ENCODE assay signal across 9 mouse cellular contexts in the genomic region with DNA sequence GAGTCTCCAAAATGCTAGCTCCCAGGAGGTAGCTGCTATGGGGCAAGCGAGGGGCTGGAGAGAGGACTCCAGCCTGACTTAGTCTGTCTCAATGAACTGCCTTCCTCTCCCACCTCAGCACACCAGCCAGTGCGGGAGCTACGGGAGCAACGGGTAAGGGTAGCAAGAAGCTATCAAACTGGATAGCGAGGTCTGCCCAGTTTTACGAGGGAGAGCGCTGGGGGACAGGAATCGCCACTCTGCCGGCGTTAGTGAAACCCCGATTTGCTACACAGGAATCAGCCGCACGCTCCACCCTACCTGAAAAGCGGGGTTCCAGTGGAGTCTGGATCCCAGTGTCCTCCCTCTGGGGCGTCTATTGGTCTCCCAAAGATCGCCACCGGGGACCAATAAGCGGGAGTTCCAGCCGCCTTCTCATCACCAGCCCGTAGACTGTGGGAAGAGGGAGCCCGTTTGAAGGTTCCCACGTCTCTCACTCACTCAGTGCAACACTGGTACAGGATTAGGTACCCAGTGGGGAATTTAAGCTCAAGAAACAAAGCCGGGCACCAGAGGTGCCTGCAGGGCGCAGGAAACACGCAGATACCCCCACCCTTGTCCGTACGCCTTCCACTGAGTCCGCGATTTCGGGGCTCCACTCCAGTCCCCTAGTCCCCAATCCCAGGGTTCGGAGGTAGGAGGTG. TPM values are rescaled to one million over a fixed set of nuclear protein-coding genes. Genes with fewer than 3 reads are reported as not detected.
DNase-seq lines count a peak whose midpoint lies in the region; ATAC-seq and TF ChIP-seq lines count a peak whose summit lies in the region.
"Had no signal": no experiment of that assay in that cellular context is flagged by ENCODE, and none has a peak within 500 bp of the region (broad histone marks: within the 10 kb centered on the region; RNA-seq: fewer than 3 reads in every experiment).

No protein-coding gene starts in this region.

- no peaks in the 10 kb centered on the region for H3K79me2 ChIP-seq in CH12.LX (replicated peaks; ENCODE audit: control insufficient read depth, extremely low read depth, insufficient read depth, poor library complexity, severe bottlenecking)

- TF ChIP-seq POLR2A in CH12.LX (IDR thresholded peaks at IDR 0.05; ENCODE audit: low read depth, low read length) = no peak

- peak overlapping the region in 1 of 3 experiments; percentile 44 for H3K4me3 ChIP-seq in CH12.LX (replicated peaks in 1 of 3; ENCODE audit: low read depth in 2 of 3, low read length in 2 of 3, poor library complexity in 1 of 3)
- H3K4me3 ChIP-seq in embryonic facial prominence, embryonic 14.5 days (ENCODE audit: low read depth, low read length) = peak overlapping the region; percentile 51
- peak overlapping the region; percentile 47 for H3K4me3 ChIP-seq in intestine, embryonic 15.5 days (replicated peaks)
- peak overlapping the region; percentile 49 for H3K4me3 ChIP-seq in neural tube, embryonic 12.5 days

- dilution Hi-C loops in CH12.LX (cut with MboI; ENCODE audit: extremely low pct_ligation_motif_present, extremely low pct_unique_long_range_greater_than_20kb, low sequenced_read_pairs) = no loop called here

- in situ Hi-C loops in CH12.LX (cut with MboI; ENCODE audit: low pct_ligation_motif_present, low pct_unique_long_range_greater_than_20kb, low sequenced_read_pairs) = no loop called here

- TF ChIP-seq EP300 in CH12.LX (IDR thresholded peaks at IDR 0.05; ENCODE audit: low read length) = no peak

- H3K9ac ChIP-seq in CH12.LX (ENCODE audit: insufficient read depth, low read depth) = no peak overlapping the region
- peak overlapping the region; percentile 58 for H3K9ac ChIP-seq in embryonic facial prominence, embryonic 14.5 days (ENCODE audit: low read depth, low read length)
- H3K9ac ChIP-seq in intestine, embryonic 15.5 days = peak overlapping the region; percentile 1; the same call in 1 of the 2 replicates
- peak overlapping the region; percentile 60 for H3K9ac ChIP-seq in neural tube, embryonic 12.5 days

- 1% methylated on average over 30 of the region's 31 CpGs for WGBS in embryonic facial prominence, embryonic 14.5 days
- under 1% methylated on average over 31 of the region's 31 CpGs for WGBS in intestine, embryonic 15.5 days
- under 1% methylated on average over 31 of the region's 31 CpGs for whole genome bisulfite sequencing in neural tube, embryonic 12.5 days

- peak overlapping the region; percentile 82 for H3K4me2 ChIP-seq in CH12.LX (ENCODE audit: insufficient read depth, low read depth, poor library complexity, severe bottlenecking)
- H3K4me2 ChIP-seq in embryonic facial prominence, embryonic 14.5 days (ENCODE audit: low read depth, low read length) = peak overlapping the region; percentile 96
- peak overlapping the region; percentile 97 for H3K4me2 ChIP-seq in intestine, embryonic 15.5 days (replicated peaks)
- H3K4me2 ChIP-seq in neural tube, embryonic 12.5 days (replicated peaks) = peak overlapping the region; percentile 98

- no peak for TF ChIP-seq CTCF in CH12.LX (conservative IDR thresholded peaks at IDR 0.05 in 1 of 2, IDR thresholded peaks at IDR 0.05 in 1 of 2; ENCODE audit: low read depth in 2 of 2, low read length in 2 of 2)

- peak; percentile 35; the same call in 1 of the 2 replicates for ATAC-seq in embryonic facial prominence, embryonic 14.5 days (ENCODE audit: low read depth)
- ATAC-seq in intestine, embryonic 15.5 days = peak; percentile 64
- ATAC-seq in neural tube, embryonic 12.5 days (ENCODE audit: low FRiP score, low read depth) = peak; percentile 56

- peak; percentile 19 to 27 for DNase-seq in cerebellum, postnatal 10 days
- DNase-seq in cerebellum, adult 11 months = no peak
- no peak for DNase-seq in CH12.LX (ENCODE audit: extremely low read depth)
- DNase-seq in embryonic facial prominence, embryonic 14.5 days (ENCODE audit: low spot score) = peak; percentile 10
- no peak for DNase-seq in layer of hippocampus, postnatal 36 days
- DNase-seq in frontal cortex, postnatal 25 days (ENCODE audit: low spot score in 2 of 2) = no peak

- no peak for TF ChIP-seq RAD21 in CH12.LX (IDR thresholded peaks at IDR 0.05; ENCODE audit: low read depth, low read length)

- H3K27ac ChIP-seq in CH12.LX (ENCODE audit: insufficient read depth, low read depth) = no peak overlapping the region
- H3K27ac ChIP-seq in embryonic facial prominence, embryonic 14.5 days (replicated peaks; ENCODE audit: low read depth, low read length) = no peak overlapping the region
- no peak overlapping the region for H3K27ac ChIP-seq in intestine, embryonic 15.5 days
- H3K27ac ChIP-seq in neural tube, embryonic 12.5 days = no peak overlapping the region

- no peaks in the 10 kb centered on the region for H3K9me3 ChIP-seq in CH12.LX (replicated peaks; ENCODE audit: low read length)
- H3K9me3 ChIP-seq in embryonic facial prominence, embryonic 14.5 days (ENCODE audit: control insufficient read depth, low read length) = no peaks in the 10 kb centered on the region
- H3K9me3 ChIP-seq in intestine, embryonic 15.5 days = no peaks in the 10 kb centered on the region
- no peaks in the 10 kb centered on the region for H3K9me3 ChIP-seq in neural tube, embryonic 12.5 days

- H3K27me3 ChIP-seq in CH12.LX (replicated peaks) = no peaks in the 10 kb centered on the region
- peaks cover 22% of the 10 kb centered on the region; the same call in 1 of the 2 replicates for H3K27me3 ChIP-seq in embryonic facial prominence, embryonic 14.5 days (replicated peaks; ENCODE audit: control insufficient read depth, insufficient read depth, low read length)
- H3K27me3 ChIP-seq in intestine, embryonic 15.5 days (replicated peaks) = peaks cover 15% of the 10 kb centered on the region
- peaks cover 17% of the 10 kb centered on the region; the same call in 1 of the 2 replicates for H3K27me3 ChIP-seq in neural tube, embryonic 12.5 days (replicated peaks)

- H3K36me3 ChIP-seq in CH12.LX (replicated peaks in 1 of 2; ENCODE audit: control insufficient read depth in 1 of 2, insufficient read depth in 1 of 2, low read length in 1 of 2) = no peaks in the 10 kb centered on the region
- no peaks in the 10 kb centered on the region for H3K36me3 ChIP-seq in embryonic facial prominence, embryonic 14.5 days (ENCODE audit: control insufficient read depth, insufficient read depth, low read length)
- no peaks in the 10 kb centered on the region for H3K36me3 ChIP-seq in intestine, embryonic 15.5 days
- no peaks in the 10 kb centered on the region for H3K36me3 ChIP-seq in neural tube, embryonic 12.5 days

- H3K4me1 ChIP-seq in CH12.LX (ENCODE audit: control insufficient read depth in 1 of 2, insufficient read depth in 2 of 2) = peaks cover 7 to 16% of the 10 kb centered on the region in 2 experiments
- H3K4me1 ChIP-seq in embryonic facial prominence, embryonic 14.5 days (ENCODE audit: control insufficient read depth, insufficient read depth, low read length) = 0 out of 2 replicates have a peak, but pooled peaks cover 4% of the 10 kb centered on the region
- H3K4me1 ChIP-seq in intestine, embryonic 15.5 days (replicated peaks) = peaks cover 7% of the 10 kb centered on the region; the same call in 1 of the 2 replicates
- H3K4me1 ChIP-seq in neural tube, embryonic 12.5 days = no peaks in the 10 kb centered on the region

TF ChIP-seq in CH12.LX, 34 proteins besides CTCF, POLR2A, EP300 and RAD21:
- TF ChIP-seq MXI1 (IDR thresholded peaks at IDR 0.05; ENCODE audit: low read depth, low read length) (no peak), ZKSCAN1 (IDR thresholded peaks at IDR 0.05; ENCODE audit: borderline replicate concordance, low read depth, low read length) (no peak), MAZ (IDR thresholded peaks at IDR 0.05; ENCODE audit: low read depth, low read length) (no peak), E2F4 (IDR thresholded peaks at IDR 0.05; ENCODE audit: insufficient replicate concordance, low read depth, low read length) (no peak), USF2 (conservative IDR thresholded peaks at IDR 0.05; ENCODE audit: low read depth, low read length) (no peak)

RNA-seq across cellular contexts. Expression of a gene that starts 0.6 kb away (rescaled TPM):
- 0.04 TPM in 1 of 2 replicates, not detected in the other for total RNA-seq in CH12.LX (2012; rRNA removed)
- total RNA-seq in CH12.LX (2014; rRNA removed) = not detected in 2 replicates
- polyA plus RNA-seq in CH12.LX (2012; ENCODE audit: insufficient read length, low read depth) = not detected in 2 replicates
- 1.3 and 2.7 TPM in 2 replicates for polyA plus RNA-seq in embryonic facial prominence, embryonic 14.5 days (2014; fragmentation: Nextera tagmentation; extraction: Ambion mirVana)
- polyA plus RNA-seq in intestine, embryonic 15.5 days (2015; fragmentation: Nextera tagmentation; extraction: Ambion mirVana) = 0.21 and 0.34 TPM in 2 replicates
- 0.52 and 0.93 TPM in 2 replicates for polyA plus RNA-seq in neural tube, embryonic 12.5 days (2016; fragmentation: Nextera tagmentation; extraction: Ambion mirVana)
- 1 to 10 TPM; 2.2 to 2.4 TPM for total RNA-seq in layer of hippocampus, postnatal 36 days (2021)
- total RNA-seq: hematopoietic stem cell, adult 5-6 weeks had no signal

Comparison
In these comparisons a context has a peak if more than half of its experiments do, and no peak if none do; other contexts are left out.
1. DNase-seq: peak in cerebellum, postnatal 10 days (2 of 2) and embryonic facial prominence, embryonic 14.5 days (single experiment); none in cerebellum, adult 11 months (single experiment), CH12.LX (single experiment), layer of hippocampus, postnatal 36 days (0 of 2) and frontal cortex, postnatal 25 days (0 of 2).
2. Peak in every context shown above with its lines, with median percentiles within 50 percentile points of each other: H3K4me2 ChIP-seq and ATAC-seq.